Mouse (Mus musculus) limb, embryonic 10.5 days (tissue): ENCODE results near the gene Pde4d. TPM values are rescaled to one million over a fixed set of nuclear protein-coding genes. Genes with fewer than 3 reads are reported as not detected.

ENCODE experiments used
- DNase-seq: peaks from one replicate; pipeline ENCODE4 v3.0.0-alpha.2; 2017; ENCODE audit warnings: low spot score
- H3K27ac ChIP-seq: fragments of 300-500 bp; sonication (generic); 2 replicates; pipeline ENCODE4 v1.5.1; 2016; ENCODE audit warnings: mild to moderate bottlenecking
- H3K27me3 ChIP-seq: fragments of 300-500 bp; sonication (generic); 2 replicates; pipeline ENCODE4 v1.6.1; 2016; ENCODE audit warnings: low read depth, mild to moderate bottlenecking; ENCODE audit not compliant: poor library complexity, severe bottlenecking
- H3K36me3 ChIP-seq: fragments of 300-500 bp; sonication (generic); 2 replicates; pipeline ENCODE4 v1.6.1; 2016; ENCODE audit warnings: mild to moderate bottlenecking, moderate library complexity
- H3K4me1 ChIP-seq: fragments of 300-500 bp; sonication (generic); 2 replicates; pipeline ENCODE4 v1.6.1; 2016
- H3K4me3 ChIP-seq: fragments of 300-500 bp; sonication (generic); 2 replicates; pipeline ENCODE4 v1.5.1; 2016; ENCODE audit warnings: mild to moderate bottlenecking, moderate library complexity
- H3K9me3 ChIP-seq: fragments of 300-500 bp; sonication (generic); replicated peaks from 2 replicates; pipeline ENCODE4 v1.6.1; 2016; ENCODE audit warnings: mild to moderate bottlenecking
- WGBS: fragments of 180-500 bp; shearing (Covaris S2); methylation state at CpG from one replicate; pipeline ENCODE4 v1.1.7; 2016; 5-methylcytosine and 5-hydroxymethylcytosine counted together
- polyA plus RNA-seq: library from polyadenylated mRNA; unstranded; fragments of >200 nt; fragmentation: Nextera tagmentation; extraction: Ambion mirVana; gene quantifications from 2 replicates; pipeline ENCODE4 v1.2.1, GENCODE M21; 2016

Gene Pde4d
- polyA plus RNA-seq, 1 experiment from 2014 or later, result 24.3 TPM

DNA sequence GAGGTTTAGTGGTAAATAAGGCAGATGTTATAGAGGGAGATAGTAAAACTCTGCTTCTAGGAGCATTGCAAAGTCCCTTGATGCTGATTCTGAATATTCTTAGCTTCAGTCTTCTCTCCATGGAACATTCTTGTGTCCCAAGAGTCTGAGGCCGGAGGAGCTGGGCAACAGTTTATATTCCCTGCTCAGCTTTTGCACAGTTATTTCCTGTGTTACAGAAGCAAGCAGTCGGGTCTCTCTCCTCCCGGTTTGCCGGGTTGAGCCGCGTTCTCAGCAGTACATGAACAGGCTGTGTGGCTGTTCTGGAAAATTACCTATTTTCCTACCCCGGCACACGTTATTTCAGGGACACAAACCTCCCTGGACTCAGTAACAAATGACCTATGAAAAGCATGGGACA, 48.0 kb downstream of the Pde4d start:
- Histone ChIP-seq H3K4me3 (no peak overlapping the region), H3K27ac (no peak overlapping the region), H3K9me3 (no peaks in the 10 kb centered on the region), H3K27me3 (no peaks in the 10 kb centered on the region), H3K36me3 (no peaks in the 10 kb centered on the region), H3K4me1 (peaks cover 23% of the 10 kb centered on the region)
- WGBS, result 82% methylated on average over 8 of the region's 8 CpGs
- no peak for DNase-seq

DNA sequence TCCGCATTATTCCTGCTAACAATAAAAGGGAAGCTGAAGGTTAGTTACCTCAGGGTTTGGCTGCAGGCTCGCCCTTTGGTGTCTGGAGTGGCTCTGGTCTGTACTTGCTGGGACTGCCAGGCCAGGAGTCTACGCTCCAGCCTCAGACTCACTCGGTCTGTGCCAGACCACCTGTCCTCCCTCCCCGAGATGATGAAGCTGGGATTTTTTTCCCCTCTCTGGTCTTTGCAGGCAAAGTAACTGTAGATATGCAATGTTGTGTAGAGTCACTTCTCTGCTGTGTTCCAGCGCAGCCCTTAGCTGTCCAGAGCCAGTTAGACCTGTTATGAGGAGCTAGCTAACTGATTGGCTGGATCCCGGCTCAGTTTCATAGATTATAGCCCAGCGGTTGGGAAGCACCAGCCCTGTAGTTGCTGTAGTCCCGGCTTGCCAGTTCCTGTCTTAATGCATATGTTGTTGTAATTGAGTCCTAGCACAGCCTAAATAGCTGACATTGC, 48.5 kb downstream of the Pde4d start:
- Histone ChIP-seq H3K27ac (no peak overlapping the region), H3K27me3 (no peaks in the 10 kb centered on the region), H3K4me1 (peaks cover 23% of the 10 kb centered on the region), H3K36me3 (no peaks in the 10 kb centered on the region), H3K9me3 (no peaks in the 10 kb centered on the region), H3K4me3 (no peak overlapping the region)
- WGBS, result 68% methylated on average over 9 of the region's 9 CpGs
- DNase-seq, result peak; percentile 33

DNA sequence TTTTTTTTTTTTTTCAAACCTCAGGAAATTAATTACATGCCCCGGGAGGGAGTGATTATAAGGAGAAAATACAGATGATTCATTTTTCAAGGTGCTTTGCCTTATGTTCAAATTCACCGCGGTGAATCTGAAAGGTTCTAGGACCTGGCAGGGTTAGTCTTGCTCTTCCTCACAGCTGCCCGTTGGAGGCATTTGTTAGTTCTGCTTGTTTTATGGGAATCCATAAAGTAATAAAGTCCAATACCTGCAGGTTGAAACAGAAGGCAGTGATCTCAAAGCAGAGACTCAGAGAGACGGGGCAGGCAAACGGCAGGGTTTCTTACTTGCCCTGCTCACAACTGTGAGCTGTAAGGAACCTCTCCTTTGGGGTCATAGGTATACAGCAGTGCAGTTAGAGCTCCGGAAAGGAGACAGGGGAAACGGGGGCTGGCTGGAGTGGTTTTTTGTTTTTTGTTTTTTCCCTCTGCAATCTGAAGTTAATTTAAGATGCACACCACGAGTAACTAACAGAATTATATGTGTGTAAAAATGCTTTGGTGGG, 49.1 kb downstream of the Pde4d start:
- H3K4me3 ChIP-seq, result no peak overlapping the region
- H3K4me1 ChIP-seq, result peaks cover 23% of the 10 kb centered on the region
- no peaks in the 10 kb centered on the region for H3K9me3 ChIP-seq
- WGBS, result 53% methylated on average over 9 of the region's 9 CpGs
- no peak overlapping the region for H3K27ac ChIP-seq
- H3K27me3 ChIP-seq, result no peaks in the 10 kb centered on the region
- H3K36me3 ChIP-seq, result no peaks in the 10 kb centered on the region
- no peak for DNase-seq

DNA sequence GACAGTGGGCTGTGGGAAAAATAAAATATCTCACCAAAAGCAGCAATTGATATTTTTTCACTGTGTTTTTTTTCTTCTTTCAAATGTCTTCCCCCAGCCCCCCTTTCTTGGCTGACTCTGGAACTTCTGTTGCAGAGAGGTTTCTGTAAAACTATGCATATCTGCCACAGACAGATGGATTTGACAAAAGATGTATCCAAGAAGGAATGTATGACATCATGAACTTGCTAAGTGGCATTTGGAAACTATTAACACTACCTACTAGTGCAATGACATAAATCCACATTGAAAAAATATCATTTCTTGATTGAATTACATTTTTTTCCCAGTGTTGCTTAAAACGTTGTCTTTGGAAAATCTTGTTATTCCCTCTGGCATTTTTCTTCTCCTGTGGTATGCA, 51.6 kb downstream of the Pde4d start:
- Histone ChIP-seq H3K36me3 (no peaks in the 10 kb centered on the region), H3K27ac (no peak overlapping the region), H3K4me3 (no peak overlapping the region), H3K27me3 (no peaks in the 10 kb centered on the region), H3K9me3 (no peaks in the 10 kb centered on the region), H3K4me1 (peaks cover 23% of the 10 kb centered on the region)
- WGBS, result 76% methylated on average over 1 of the region's 1 CpGs
- no peak for DNase-seq

DNA sequence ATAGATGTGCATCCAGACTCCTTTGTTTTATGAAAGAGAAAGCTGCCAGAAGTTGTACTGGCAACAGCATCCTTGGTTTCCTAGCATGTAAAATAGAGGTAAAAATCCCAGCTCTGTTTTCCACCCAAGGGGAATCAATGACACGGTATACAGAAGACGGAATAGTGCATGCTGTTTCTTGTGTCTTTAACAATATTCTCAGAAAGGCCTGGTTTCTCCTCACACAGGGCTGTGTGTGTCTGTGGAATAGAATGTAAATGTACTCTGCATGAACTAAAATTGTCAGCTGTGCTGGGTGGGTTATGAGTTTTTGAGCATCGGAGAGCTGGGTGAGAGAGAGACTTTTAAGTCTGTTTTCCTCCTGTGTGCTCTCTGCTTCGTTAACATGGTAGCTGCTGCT, 74.8 kb downstream of the Pde4d start:
- no peaks in the 10 kb centered on the region for H3K27me3 ChIP-seq
- H3K27ac ChIP-seq, result no peak overlapping the region
- no peak for DNase-seq
- H3K4me3 ChIP-seq, result no peak overlapping the region
- no peaks in the 10 kb centered on the region for H3K36me3 ChIP-seq
- H3K4me1 ChIP-seq, result no peaks in the 10 kb centered on the region
- H3K9me3 ChIP-seq, result no peaks in the 10 kb centered on the region
- 82% methylated on average over 4 of the region's 4 CpGs for WGBS

DNA sequence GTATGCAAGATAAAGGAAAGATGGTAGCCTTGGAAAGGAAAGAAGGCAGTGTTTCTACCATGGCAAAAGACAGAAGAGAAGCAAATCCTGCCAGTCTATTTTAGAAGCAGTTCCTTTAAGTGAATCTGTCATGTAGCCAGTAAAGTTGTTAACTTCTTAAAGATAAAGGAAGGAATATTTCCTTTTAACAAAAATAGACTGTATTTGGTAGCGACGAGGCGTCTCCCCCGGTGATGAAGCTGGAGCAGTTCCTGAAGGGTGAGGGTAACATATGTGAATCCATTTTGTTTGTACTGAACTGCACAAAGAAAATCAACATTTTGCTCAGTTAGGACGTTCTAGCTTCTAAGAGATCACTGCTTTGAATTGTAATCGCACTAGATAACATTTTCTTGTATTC, 75.2 kb downstream of the Pde4d start:
- Histone ChIP-seq H3K4me1 (no peaks in the 10 kb centered on the region), H3K36me3 (no peaks in the 10 kb centered on the region), H3K9me3 (no peaks in the 10 kb centered on the region), H3K4me3 (no peak overlapping the region), H3K27me3 (no peaks in the 10 kb centered on the region), H3K27ac (no peak overlapping the region)
- DNase-seq, result no peak
- WGBS, result 91% methylated on average over 6 of the region's 6 CpGs

DNA sequence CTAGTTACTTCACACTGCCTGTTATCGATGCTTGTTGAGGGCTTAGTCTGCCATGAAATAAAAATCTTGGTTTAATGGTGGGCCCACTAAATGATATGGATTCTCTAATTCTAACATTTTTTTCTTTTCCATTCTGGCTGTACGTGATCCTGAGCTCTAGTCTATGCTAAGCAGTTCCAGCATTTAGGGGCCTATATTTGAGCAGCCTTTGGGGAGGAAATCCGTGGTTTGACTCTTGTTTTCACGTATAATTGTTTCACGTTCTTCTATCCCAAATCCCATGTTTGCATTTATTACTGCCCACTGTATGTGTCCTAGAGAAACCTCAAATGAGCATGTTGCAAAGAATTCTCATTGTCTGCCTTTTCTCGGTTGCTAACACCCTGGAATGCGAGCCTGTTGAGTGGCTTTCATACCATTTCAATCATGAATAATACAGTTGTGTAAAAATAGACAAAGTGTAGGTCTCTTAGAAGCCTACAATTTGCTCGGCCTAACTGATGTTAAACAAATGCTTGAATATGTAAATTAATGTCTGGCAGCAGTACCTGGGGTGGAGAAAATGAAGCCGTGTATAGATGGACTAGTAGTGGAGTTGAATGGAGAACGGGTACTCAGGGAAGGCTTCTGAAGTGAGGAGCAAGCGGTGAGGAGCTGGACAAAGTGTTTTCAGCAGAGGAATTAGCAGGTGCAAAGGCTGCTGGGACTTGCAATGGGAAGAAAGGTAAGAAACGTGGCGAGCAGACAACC, 76.7 kb downstream of the Pde4d start:
- H3K4me1 ChIP-seq, result no peaks in the 10 kb centered on the region
- no peaks in the 10 kb centered on the region for H3K9me3 ChIP-seq
- H3K27ac ChIP-seq, result no peak overlapping the region
- WGBS, result 92% methylated on average over 13 of the region's 13 CpGs
- H3K4me3 ChIP-seq, result no peak overlapping the region
- no peaks in the 10 kb centered on the region for H3K36me3 ChIP-seq
- no peak for DNase-seq
- H3K27me3 ChIP-seq, result no peaks in the 10 kb centered on the region

DNA sequence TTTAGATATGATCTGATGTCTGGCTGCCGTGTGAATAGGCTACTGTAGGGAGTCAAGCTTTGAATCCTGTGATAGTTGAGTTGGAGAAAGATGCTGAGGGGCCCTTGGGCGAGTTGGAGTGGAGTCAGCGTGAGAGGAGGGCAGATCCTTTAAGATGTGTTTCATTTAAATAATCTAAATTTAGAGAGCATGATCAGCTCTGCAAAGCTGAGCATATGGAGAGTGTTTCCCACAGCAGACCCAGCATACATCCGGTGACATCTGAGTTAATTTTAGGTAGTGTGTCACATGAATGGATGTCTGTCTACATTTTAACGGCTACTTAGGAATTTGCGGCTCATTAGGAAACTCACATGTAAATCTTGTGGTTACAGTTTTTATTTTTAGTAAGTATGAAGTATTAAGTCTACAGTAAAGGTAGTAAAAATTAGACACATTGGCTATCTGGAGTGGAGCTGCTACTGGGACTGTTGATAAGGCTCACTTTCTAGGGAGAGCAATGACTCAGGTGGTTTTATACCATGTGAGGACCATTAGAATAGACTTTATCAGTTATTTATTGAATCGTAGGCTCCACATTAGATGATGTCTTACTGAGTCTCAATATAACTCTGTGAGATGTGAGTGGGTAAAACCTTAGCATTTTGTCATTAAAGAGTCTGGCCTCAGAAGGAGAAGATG, 77.5 kb downstream of the Pde4d start:
- Histone ChIP-seq H3K4me1 (no peaks in the 10 kb centered on the region), H3K27me3 (no peaks in the 10 kb centered on the region), H3K27ac (no peak overlapping the region), H3K4me3 (no peak overlapping the region), H3K9me3 (no peaks in the 10 kb centered on the region), H3K36me3 (no peaks in the 10 kb centered on the region)
- 95% methylated on average over 7 of the region's 7 CpGs for WGBS
- no peak for DNase-seq

DNA sequence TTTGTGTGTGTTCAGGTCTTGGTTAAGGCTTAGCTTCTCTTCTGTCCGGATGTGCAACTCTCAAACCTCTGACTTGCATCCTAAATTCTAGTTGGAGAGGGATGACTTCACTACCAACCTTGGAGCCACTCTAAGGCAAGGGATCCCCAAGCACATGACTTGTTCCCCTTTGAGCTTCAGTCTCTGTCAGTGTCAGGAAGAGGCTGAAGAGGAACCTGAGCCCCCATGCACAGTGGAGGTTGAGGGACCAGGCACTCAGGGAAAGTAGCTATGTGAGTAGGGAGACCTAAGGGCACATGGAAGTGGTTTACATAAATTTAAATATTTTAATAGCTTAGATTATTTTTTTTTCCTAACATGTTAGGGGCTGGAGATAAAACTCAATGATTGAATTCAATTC, 78.6 kb downstream of the Pde4d start:
- no peak overlapping the region for H3K27ac ChIP-seq
- no peaks in the 10 kb centered on the region for H3K4me1 ChIP-seq
- no peak for DNase-seq
- H3K4me3 ChIP-seq, result no peak overlapping the region
- H3K9me3 ChIP-seq, result no peaks in the 10 kb centered on the region
- H3K27me3 ChIP-seq, result no peaks in the 10 kb centered on the region
- no peaks in the 10 kb centered on the region for H3K36me3 ChIP-seq
- 86% methylated on average over 1 of the region's 1 CpGs for WGBS

DNA sequence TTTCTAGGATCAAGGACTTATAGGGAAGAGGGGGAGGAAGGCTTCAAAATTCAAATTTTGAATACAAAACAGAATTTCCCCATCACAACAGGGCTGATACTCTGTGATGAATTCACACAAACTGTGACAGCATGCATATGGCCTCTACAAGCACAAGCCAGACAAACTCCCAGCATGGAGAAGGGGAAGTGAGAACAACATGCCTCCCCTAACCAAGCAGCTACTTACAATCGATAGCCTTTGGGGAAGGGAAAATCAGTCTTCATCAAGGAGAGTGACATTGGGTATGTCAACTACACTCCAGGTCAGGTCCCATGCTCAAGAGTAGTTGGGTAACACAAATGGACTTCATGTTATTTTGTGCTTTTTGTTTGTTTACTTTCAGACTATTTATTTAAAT, 83.1 kb downstream of the Pde4d start:
- H3K4me1 ChIP-seq, result 0 out of 2 replicates have a peak, but pooled peaks cover 6% of the 10 kb centered on the region
- no peaks in the 10 kb centered on the region for H3K27me3 ChIP-seq
- 83% methylated on average over 1 of the region's 1 CpGs for WGBS
- H3K9me3 ChIP-seq, result no peaks in the 10 kb centered on the region
- H3K36me3 ChIP-seq, result no peaks in the 10 kb centered on the region
- DNase-seq, result no peak
- H3K4me3 ChIP-seq, result no peak overlapping the region
- H3K27ac ChIP-seq, result no peak overlapping the region

DNA sequence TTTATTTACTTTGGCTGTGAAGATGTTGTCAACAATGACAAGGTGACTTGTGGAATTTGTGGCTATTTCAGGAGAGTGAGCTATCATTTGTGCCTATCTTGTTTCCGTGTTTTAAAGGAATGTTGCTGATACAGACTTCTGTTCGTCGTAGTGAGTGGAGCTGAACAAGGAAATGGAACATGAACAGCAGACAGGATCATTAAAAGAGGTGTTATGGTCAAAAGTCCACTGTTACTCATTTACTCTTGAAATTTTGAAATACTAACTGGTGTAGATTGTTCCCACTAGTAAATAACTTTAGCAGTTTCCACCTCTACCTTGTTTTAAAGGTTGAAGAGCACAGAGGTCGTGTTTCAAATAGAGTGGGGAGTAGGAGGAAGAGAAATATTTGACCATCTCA, 86.7 kb downstream of the Pde4d start:
- DNase-seq, result no peak
- Histone ChIP-seq H3K4me3 (no peak overlapping the region), H3K27me3 (no peaks in the 10 kb centered on the region), H3K27ac (no peak overlapping the region), H3K36me3 (no peaks in the 10 kb centered on the region), H3K4me1 (peaks cover 18% of the 10 kb centered on the region), H3K9me3 (no peaks in the 10 kb centered on the region)
- 79% methylated on average over 4 of the region's 4 CpGs for WGBS

DNA sequence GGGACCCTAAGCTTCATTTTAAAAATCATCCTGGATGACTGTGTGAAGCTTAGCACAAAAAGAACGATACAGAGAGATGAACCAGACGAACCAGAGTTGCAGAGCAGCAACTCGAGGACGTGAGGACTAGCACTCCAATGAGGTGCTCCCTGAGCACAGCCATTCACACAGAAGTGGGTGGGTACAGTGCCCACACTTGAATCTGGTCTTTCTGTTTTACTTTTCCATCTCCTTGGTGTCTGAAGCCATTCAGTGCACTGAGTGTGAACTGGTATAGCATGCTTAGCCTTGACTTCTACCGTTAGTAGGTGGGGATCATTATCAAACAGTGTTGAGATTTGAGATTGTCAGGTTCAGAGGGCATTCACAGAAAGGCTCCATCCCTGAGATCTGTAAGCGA, 87.2 kb downstream of the Pde4d start:
- H3K9me3 ChIP-seq, result no peaks in the 10 kb centered on the region
- H3K4me3 ChIP-seq, result no peak overlapping the region
- H3K36me3 ChIP-seq, result no peaks in the 10 kb centered on the region
- H3K4me1 ChIP-seq, result peaks cover 18% of the 10 kb centered on the region
- 82% methylated on average over 6 of the region's 6 CpGs for WGBS
- DNase-seq, result no peak
- H3K27me3 ChIP-seq, result no peaks in the 10 kb centered on the region
- H3K27ac ChIP-seq, result no peak overlapping the region

DNA sequence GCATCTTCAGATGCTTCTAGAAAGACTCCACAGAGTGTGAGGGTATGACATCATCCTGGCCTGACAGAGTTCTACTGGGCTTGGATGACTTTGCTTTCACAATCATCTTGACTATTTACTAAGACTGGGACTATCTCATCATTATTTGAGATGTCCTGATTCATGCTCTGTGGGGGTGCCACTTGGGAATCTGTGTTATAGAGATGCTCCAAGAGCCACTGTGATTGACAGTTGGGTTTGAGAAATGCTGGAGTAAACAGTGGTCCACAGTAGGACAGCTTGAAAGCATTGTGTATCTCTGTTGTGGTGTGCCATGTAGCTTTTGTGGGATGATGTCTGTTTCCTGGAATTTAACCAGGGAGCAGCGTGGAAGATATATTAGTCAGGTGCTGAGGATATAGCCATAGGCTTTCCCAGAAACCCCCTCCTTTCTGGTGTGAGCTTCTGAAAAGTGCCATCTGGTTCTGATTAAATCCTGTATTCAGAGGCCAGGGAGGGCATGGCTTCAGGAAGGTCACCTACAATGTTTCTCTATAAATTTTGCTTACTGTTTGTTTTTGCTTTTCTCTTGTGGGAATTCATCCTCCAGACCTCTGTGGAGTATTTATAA, 89.1 kb downstream of the Pde4d start:
- no peak overlapping the region for H3K4me3 ChIP-seq
- 18% methylated on average over 1 of the region's 1 CpGs for WGBS
- DNase-seq, result peak; percentile 30
- H3K4me1 ChIP-seq, result peaks cover 18% of the 10 kb centered on the region
- H3K27ac ChIP-seq, result no peak overlapping the region
- H3K36me3 ChIP-seq, result no peaks in the 10 kb centered on the region
- H3K27me3 ChIP-seq, result no peaks in the 10 kb centered on the region
- H3K9me3 ChIP-seq, result no peaks in the 10 kb centered on the region
